Mouse (Mus musculus): ENCODE data around the gene Tceanc.
"Not testable (repeated sequence)": the region's sequence is repeated elsewhere in the genome, so short reads cannot be mapped to it uniquely, and the experiment has no call there.

Tceanc gene

DNA sequence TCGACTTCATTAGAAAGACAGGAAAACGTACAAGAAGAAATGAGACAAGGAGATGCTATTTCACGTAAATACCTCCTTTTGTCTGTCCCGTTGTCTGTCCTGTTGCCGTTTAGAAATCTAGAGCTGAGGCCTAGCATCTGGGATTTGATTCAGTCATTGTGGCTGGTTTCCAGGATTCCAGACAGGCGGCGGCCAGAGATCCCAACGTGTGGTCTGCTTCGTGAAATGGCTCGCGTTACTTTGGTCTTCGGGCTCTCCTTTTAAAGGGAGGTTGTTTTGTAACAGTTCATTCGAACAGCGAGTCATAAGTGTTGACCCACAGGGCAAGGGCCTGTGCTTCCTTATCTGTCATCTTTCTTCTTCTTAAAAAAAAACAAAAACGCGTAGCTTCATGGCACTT, at the start of gene Tceanc:
TSS of gene Tceanc (minus strand) at position 223 of the 400 bp plus-strand sequence.
- no peak for DNase-seq

DNA sequence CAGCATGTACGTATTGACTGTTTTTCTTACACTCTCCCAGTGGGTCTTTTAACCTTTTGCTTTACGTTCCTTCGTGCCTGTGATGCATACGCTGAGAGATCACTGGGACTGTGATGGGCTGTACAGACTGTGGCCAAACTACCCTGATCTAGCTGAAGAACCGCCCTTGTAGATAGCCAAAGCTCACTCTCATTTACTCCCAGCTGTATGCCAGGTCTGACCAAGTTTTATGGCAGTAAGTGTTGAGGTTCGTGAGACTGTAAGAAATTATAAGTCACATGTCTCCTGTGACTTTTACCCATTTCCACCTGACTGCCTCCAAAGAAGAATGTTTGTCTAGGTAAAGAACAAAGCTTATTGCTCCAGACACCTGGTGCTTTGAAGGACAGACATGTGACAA, 47.6 kb upstream of the Tceanc start:
- no peak for DNase-seq

DNA sequence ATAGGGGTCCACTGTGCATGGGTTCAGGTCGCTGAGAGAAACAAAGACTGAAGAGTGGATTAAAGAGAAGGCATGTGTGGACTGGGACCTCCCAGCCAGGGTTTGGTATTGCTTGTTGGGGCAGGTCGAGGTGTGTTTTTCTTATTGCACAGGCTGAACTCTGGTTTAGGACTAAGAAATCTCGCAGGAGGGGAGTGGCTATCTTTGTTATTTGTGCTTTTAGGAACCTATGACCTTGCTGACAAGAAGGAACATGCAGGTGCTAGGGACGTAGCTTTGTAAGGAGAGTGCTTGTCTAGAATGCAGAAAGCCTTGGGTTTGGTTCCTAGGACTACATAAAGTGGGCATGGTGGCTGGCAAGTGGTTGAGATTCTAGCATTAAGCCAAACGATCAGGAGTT, 47.0 kb upstream of the Tceanc start:
- no peak for DNase-seq

DNA sequence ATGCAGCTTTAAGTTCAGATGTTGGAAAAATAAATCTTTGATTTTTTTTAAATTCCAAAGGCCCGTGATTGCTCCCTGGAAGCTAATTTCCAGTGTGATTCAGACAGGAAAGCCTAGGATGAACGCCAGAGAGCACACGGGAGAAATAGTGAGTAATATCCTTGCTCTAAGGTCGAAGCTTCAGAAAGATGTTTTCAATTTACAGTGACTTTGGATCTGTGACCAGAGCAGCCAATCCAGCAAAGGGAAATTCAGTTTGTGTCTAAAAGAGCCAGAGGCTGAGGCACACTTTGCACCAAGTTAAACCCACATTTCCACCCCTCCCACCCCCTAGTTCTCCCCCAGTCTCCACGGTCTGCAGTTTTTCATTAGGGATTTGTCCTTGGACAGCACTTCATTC, 46.5 kb upstream of the Tceanc start:
- DNase-seq: no peak

DNA sequence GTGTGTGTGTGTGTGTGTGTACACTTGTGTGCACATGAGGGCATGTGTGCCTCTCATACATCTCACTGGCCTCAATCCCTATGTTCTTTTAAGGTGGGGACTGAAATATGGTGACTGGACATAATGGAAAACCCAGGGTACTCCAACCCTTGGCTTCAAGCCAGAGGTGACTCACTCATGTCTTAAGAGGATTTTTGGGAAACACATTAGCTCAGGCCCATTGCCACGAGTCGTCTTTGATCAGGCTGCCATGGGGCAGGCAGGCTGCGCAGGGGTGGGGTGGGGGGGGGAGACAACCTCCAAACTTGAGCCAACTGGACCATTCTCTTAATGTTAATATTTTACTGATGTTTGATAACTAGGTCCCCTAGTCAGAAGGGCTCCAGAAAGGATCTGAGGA, 41.0 kb upstream of the Tceanc start:
- DNase-seq: no peak

DNA sequence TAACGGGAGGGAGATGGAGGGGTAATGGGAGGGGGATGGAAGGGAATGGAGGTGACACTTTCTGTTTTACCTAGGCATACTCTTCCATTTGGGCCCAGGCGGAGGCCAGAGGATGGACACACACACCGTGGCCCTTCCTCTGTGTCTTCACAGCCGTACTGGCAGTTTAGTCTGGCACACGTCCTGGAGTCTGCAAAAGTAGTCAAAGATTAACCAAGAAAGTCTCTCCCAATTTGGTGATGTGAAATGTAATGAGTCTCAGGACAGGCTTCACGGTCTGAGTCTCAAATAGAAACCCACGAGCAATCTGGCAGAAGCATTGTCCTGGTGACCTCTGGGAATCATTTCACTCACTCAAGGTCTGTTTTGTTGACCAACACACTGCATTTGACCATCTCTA, 34.0 kb upstream of the Tceanc start:
- DNase-seq: no peak

DNA sequence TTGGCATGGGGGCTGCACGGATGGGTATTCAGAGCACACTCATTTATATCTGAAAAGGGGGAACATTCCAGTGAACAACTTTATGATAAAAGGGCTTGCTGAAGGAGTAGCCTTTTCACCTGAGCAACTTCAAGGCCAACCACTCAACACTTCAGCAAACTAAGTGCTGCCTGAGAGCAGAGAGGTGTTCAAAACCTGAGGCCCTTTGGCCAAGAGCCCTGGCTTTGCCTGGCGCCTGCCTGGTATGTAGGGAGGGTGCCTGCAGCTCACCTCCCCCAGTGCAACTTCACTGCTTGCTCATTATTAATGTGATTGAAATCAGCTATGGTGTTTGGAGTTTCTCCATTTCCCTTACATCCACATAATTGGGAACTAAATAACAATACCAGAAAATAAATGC, 28.1 kb upstream of the Tceanc start:
- no peak for DNase-seq

DNA sequence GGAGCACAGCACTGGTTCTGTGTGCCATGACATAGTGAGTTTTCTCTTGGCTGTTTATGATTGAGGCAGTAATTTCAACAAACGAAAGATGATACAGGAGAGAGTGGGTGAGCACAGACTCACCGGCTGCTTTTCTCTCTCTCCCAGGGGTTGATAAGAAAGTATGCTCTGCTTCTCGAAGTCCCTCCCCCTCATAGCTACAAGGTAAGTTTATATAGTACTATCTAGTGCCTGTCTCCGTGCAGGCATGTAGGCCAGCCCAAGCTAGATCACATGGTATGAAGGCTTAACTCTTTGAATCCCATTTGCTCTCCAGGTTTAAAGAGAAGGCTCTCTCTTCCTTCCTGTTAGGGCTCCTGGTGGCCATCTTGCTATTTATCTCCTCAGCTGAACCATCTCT, 16.8 kb upstream of the Tceanc start:
- no peak for DNase-seq

DNA sequence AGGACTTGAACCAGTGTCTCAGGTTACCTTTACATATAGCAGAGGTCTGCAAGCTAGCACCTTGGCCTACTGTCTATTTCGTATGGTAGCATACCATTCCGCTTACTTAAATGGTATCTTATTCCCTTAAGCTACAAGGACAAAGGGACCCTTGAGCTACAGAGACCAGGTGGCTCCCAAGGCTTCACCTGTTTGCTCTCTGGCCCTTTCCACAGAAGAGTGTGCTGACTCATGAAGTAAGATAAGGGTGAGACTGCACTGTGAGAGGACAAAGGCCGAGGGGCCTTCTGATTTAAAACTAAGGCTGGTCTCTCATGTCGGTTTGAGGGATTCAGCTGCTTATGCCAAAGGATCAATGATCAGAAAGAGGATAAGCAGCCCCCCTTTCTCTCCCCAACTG, 15.1 kb upstream of the Tceanc start:
- no peak for DNase-seq

DNA sequence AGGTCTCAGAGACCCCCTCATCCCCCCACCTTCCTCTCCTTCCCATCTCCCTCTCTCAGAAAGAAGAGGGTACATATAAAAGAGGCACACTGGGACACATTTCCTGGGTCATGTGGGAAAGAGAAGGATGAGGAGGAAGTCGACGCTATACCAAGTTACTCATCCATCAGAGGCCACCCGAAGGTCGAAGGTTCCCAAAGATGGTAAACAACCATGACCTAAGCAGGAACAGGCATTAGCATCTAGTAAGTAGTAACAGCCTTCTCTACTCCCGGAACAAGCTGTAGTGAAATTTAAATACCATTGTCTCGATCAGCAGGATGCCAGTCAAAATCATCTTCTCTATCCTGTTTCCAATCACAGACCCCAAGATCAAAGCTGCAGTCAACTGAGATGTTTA, 13.3 kb upstream of the Tceanc start:
- no peak for DNase-seq

DNA sequence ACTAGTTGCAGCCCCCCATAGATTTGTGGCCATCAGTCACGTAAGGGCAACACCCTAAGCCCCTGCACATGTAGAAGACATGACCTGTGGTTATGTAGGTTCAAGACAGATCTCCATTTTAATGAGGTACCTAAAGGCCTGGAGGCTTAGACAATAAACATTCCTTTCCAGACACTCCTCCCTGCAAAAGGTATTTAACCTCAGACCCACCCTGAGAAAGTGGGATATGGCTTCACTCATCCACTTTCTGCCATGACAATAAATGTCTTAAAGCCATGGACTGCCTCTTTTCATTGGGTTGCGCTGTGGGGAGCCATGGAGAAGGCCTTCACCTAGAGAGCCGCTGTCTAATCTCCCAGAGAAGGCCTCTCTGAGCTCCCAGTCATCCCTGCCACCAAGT, 9.8 kb upstream of the Tceanc start:
- no peak for DNase-seq

DNA sequence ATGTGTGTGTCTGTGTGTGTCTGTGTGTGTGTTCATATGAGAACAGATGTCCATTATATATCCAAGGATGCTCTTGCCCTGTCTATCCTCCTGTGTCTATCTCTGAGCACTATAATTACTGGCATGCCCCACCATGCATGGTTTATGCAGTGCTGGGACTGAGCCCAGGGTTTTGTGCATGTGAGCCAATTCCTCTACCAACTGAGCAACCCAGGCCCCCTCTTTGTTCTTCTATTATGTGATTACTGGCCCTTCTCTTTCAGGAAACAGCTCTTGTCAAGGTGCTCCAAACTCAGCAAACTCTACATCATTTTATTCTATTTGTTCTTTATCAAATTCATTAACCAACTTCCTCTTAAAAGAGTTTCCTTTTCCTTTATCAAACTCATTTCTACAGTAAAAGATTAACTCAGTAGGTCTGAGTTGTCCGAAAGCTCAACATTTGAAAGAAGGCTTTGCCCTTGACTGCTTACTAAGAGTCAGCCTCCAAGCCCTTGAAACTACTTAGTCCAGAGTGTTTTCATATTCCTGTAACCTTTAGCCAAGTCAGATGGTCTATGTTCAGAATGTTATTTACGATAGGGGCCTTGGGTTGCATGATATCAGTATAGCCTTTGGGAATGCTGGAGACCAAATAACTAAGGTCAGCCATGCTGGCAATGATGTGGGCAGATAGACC, 7.4 kb upstream of the Tceanc start:
- DNase-seq: no peak

DNA sequence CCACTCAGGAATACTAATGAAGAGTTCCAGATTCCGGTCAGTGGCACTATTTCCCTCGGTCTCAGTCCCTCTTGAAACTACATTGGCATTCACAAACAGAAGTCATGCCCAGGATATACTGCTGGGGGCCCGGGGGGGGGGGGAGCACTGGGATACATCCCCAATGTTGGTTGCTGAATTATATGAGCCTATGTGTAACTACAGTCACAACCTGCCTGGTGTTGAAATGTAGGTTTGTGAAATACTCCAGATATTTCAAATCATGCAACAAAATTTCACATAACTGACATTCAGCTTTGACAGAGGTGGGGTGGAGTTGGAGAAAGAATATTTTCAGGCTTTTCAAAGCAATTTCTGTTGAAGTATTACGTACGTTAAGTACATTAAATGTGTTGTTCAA, 2.4 kb upstream of the Tceanc start:
- DNase-seq: no peak

DNA sequence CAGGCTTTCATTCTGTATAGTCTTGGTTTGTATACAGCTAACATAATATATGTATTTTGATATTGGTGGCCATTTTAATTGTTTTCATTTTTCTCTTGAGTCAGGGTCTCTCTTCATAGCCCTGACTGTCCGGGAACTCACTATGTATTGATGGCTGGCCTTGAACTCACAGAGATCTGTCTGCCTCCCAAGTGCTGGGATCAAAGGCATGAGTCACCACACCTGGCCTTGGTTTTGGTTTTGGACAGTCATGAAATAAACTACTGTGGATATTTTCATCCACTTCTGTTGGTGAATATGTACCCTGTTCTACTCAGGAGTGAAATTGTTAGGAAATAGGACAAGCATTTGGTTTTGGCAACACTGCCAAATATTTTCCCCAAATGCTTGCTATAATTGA, 1.7 kb downstream of the Tceanc start:
- DNase-seq: no peak

DNA sequence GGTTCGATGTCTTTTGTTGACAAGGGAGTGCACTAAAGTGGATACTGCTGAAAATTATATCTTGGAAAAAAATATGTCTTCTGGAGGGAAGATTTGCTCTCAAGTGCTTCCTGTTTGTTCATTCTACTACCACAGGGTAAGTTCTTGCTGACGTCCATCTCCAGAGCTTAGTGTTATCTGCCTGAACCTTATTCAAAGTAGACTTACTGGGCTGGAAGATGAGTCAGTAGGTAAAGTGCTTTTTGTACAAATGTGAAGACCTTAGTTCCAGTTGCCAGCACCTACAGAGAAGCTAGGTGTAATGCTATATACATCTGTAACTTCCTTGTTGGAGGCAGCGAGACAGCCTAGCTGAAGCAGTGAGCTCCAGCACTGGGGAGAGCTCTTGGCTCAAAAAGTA, 2.4 kb downstream of the Tceanc start:
- no peak for DNase-seq

DNA sequence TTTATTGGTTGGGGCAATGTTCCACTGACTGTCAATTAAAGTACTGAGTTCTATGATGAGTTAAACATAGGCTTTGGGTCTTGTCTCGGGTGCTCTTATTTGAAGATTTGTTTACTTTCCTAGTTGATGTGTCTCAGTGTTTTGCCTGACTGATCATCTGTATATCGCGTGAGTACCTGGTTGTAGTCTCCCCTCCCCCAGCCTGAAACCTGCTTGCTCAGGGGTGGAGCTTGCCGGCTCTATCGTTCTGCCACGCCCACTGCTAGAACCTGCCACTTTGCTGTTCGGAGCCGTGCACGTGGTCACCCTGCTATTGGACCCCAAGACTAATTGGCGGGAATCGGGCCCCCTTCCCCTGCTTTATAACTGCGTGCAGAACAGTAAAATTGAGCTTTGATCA, 4.3 kb downstream of the Tceanc start:
- not testable (repeated sequence) for DNase-seq

DNA sequence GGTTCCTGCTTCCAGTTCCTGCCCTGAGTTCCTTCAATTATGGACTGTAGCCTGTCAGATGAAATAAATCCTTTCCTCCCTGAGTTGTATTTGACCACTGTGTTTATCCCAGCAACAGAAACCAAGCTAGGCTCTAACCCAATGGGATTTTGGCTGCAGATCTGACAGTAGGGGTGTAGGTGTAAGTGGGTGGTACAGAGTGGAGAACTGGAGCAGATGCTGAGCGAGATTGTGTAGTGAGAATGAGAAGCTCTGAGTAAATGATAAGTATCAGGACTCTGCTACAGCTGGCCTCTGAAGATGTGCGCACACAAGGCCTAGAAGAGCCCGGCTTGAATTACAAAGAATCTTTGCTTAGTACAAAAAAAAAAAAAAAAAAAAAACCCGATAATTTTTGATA, 6.3 kb downstream of the Tceanc start:
- no peak for DNase-seq

DNA sequence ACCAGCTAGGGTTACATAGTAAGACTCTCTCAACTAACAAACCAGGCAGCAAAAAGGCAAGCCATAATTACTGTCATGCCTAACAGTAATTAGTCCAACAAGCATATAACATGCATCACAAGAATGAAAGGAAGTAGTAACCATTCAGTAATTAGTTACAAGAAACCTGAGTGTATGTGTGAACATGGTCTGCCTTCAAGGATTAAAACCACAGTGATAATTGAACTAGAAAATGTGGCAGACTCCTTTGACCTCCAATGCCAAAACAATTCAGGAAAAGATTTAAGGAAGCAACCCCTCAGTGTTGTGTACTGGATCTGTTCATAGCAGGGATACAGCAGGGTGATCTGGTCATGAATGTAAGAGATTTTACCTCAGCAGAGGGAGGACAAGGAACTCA, 7.3 kb downstream of the Tceanc start:
- DNase-seq: no peak

DNA sequence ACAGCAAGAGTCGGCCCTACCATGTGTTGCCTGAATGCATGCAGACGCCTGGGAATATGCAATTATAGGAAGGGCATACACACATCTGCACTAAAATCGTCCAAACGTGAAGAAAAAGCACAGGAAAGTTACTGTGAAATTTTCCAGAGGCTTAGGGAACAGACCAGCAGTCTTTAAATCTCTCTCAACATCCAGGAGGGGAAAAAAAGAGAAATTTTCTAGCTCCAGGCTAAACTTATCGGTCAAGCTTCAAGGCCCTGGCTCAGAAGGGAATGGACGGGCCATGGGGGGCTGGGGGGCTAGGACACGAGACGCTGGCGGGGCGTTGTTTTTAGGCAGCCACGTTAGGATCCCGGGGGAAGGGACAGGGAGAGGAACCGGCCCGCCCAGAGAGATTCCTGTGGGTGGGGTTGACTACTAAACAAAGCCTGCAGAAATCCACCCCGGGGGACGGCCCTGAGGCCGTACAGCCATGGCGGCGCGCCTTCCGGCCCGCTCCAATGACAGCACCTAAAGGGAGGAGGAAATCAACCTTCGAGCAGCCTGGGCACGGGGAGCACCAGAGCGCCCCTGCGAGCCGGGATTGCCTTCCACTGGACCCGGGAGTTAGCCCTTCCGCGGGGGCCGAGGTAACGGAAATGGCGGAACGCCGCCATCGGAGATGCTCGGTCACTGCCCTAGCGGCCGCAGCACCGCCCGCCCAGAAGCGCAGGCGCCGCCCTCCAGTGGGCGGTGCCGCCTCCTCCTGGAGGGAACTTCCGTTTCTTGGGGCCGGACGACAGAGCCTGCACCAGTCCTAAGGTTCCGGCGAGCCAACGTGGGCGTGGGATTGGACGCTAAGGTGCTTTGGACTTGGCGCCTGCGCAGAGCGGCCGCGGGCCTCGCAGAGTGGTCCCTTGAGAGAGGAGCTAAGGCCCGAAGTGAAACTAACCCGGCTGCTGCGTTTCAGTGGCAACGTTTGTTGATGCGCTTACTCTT, 8.3 kb downstream of the Tceanc start:
- DNase-seq: peak; percentile 83

DNA sequence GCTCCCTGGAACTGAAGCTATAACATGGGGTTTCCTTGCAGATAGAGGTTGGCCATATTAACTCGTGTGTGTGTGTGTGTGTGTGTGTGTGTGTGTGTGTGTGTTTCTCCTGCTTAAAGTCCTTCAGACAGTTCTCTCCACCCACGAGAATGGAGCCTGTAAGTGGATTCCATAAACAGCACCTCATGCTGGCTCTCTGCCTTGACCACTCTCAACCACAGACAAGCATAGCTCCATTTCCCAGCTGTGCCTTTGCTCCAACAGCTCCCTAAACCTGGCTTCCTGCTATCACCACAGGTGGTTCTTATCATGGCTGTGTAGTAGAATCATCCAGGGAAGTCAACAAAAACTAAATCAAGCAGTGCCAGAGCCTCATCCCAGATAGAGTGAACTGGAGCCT, 13.9 kb downstream of the Tceanc start:
- DNase-seq: no peak

DNA sequence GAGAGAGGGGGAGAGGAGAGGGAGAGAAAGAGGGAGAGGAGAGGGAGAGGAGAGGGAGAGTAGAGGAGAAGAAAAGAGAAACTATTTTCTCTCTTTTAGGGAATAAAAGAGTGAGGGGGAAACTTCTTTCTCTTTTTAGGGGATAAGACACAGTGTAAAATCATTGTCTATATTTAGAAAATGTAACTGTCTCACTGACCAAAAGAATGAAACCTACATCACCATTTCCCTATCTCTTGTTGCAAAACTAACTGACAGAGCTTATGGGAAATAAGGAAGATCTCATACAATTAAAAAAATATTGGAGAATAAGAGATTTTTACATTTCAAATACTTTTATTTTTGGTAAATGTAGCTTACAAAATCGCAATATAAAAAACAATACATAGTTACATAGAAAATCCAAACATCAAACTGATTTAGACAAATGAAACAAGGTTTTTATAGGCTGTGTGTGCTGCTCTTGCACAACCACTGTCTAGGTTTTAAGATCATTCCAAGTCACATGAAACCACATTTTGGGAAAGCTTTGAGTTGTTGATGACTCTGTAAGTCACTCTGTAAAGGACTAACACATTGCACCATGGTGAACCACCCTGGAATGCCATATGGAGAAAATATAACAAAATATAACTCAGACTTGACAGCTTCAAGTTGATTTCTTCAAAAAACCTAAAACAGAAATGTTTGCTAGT, 18.7 kb downstream of the Tceanc start:
- no peak for DNase-seq

DNA sequence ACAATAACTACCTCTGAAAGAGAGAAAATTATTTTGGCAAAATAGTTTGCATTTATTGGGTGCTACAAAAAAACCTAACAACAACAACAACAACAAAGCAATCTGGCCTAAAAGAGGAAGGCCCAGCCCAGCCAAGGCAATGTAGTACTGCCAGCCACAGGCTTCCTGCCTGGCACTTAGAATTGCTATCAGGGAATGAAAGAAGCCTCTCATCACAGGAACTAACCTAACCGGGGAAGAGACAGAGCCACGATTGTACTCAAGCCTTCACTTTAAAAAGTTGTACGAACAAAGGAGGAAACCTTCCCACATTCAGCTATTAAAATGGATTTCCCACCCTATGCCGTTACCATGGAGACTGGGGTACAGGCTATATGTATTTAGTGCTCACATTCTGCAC, 20.6 kb downstream of the Tceanc start:
- no peak for DNase-seq

DNA sequence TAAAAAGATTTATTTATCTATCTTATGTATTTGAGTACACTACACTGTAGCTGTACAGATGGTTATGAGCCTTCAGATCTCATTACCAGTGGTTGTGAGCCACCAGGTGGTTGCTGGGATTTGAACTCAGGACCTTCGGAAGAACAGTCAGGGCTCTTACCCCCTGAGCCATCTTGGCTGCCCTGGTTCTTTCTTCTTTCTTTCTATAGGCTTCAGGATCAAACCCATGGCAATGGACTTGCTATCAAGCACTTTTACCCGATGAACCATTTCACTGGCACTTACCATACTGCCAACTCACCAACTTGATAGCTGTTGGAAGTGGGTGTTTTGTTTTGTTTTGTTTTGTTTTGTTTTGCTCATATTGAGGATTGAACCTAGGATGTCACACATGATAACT, 23.3 kb downstream of the Tceanc start:
- DNase-seq: no peak

Measured in right cerebral cortex, postnatal 4 days (tissue).